Mouse (Mus musculus) 3134 (cell line): Measurements from ENCODE around the gene Gfm2.

Experiments
- DNase-seq: peaks from one replicate; pipeline ENCODE4 v3.0.0-alpha.2; 2011; ENCODE audit warnings: low spot score; ENCODE audit not compliant: insufficient read length; ENCODE audit errors: extremely low read depth

The Gfm2 gene

DNA sequence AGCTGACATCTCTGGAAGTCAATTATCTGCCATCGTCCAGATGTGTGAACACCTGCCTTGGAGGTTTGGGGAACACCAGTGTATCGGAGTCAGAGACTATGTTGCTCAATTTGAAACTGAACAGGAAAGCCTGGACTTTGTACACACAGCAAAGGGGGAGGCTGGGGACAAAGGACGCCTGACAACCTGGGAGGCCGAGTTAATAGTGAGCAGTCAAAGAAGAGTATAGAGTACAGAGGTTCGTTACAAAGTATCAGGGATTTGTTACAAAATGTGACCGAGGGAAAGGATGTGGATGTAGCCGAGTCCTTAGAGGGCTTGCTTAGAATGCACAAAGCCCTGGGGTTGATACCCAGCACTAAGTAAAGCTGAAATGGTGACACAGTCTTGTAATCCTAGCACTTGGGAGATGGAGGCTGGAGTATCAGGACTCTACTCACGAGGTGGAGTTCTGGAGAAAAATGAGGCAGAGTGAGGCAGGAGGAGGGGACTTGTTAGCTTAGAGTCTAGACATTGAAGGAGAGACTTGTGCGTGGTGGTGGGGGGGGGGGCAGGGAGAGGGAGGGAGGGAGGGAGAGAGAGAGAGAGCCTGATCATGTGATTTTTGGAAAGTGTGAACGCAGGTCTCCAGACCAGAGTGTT is 86.7 kb downstream of the Gfm2 start:
- DNase-seq: no peak

DNA sequence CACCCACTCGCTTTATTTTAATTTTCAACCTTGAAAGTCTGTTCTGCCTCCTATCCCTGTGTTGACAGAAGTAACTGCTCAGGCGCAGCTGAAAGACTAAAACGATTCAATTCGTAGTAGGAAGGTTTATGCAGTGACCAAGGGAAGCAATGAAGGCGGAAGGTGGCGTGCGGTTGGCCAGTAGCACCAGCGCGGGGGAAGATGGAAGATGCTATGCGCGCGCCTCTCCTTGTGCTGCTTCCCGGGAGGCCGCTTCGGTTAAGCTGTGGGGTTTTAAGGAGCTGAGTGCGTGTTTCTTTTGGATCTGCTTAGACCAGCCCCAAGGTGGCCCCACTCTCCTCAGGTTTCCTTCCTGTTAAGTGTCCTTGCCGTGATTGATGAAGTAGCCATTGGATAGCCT is 87.4 kb downstream of the Gfm2 start:
- DNase-seq: no peak

DNA sequence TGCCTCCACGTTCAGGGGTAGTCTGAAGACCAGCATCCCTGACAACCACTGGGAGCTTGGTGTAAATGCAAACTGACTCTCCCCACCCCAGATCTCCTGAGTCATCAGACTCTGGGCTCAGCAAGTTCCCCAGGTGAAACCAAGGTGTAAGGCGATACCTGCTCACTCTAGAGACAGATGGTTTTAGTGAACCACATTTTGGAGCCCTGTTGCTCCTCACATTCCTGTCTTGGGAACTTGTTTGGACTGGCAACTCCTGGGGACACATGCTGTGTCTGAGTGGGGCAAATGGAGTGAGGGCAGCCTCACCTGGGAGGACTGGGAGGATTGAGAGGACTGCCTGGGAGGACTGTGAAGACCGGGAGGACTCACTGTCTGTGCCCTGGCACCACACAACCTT is 90.1 kb downstream of the Gfm2 start:
- DNase-seq: no peak

DNA sequence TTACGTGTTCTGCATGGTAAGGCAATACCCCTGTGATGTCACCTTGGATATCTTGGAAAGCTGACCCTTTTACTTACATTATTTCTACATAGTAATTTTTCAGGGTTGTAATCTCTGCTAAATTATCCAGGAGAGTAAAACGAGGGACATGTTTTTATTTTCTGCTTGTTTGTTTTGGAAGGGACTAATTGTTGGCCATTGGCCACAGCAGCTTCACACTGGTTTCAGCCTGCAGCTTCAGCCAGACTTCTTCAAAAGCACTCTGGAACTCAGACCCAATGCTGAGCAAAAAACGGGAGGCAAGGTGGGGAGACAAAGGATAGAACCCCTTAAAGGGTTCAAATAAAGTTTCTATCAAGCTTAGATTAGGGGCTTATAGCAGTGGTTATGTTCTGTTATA is 92.4 kb downstream of the Gfm2 start:
- no peak for DNase-seq
